Mouse (Mus musculus) midbrain, embryonic 14.5 days (tissue): ENCODE data around the gene Zdhhc18. TPM values are rescaled to one million over a fixed set of nuclear protein-coding genes. Genes with fewer than 3 reads are reported as not detected.

Experiments
- ATAC-seq: fragments of 200-750 bp; cut with Nextera tagmentation; 2 replicates; pipeline ENCODE4 v1.8.0; 2017; ENCODE audit warnings: moderate number of reproducible peaks, moderate library complexity; ENCODE audit not compliant: low FRiP score, low TSS enrichment
- DNase-seq: peaks from one replicate; pipeline ENCODE4 v3.0.0-alpha.2; 2015
- H3K27ac ChIP-seq: fragments of 300-500 bp; sonication (generic); replicated peaks from 2 replicates; pipeline ENCODE4 v1.5.1; 2014; ENCODE audit warnings: mild to moderate bottlenecking, low read depth, low read length, moderate library complexity
- H3K27me3 ChIP-seq: fragments of 300-500 bp; sonication (generic); 2 replicates; pipeline ENCODE4 v1.6.1; 2014; ENCODE audit warnings: low read length, control low read depth, mixed read lengths; ENCODE audit not compliant: control insufficient read depth, insufficient read depth
- H3K36me3 ChIP-seq: fragments of 300-500 bp; sonication (generic); 2 replicates; pipeline ENCODE4 v1.6.1; 2014; ENCODE audit warnings: low read length, control low read depth; ENCODE audit not compliant: control insufficient read depth, insufficient read depth
- H3K4me1 ChIP-seq: fragments of 300-500 bp; sonication (generic); 2 replicates; pipeline ENCODE4 v1.6.1; 2014; ENCODE audit warnings: mild to moderate bottlenecking, antibody characterized with exemption, low read length, control low read depth; ENCODE audit not compliant: control insufficient read depth, insufficient read depth
- H3K4me2 ChIP-seq: fragments of 300-500 bp; sonication (generic); 2 replicates; pipeline ENCODE4 v1.6.1; 2014; ENCODE audit warnings: mild to moderate bottlenecking, low read length, moderate library complexity
- H3K4me3 ChIP-seq: fragments of 300-500 bp; sonication (generic); replicated peaks from 2 replicates; pipeline ENCODE4 v1.5.1; 2014; ENCODE audit warnings: low read depth, low read length
- H3K9ac ChIP-seq: fragments of 300-500 bp; sonication (generic); replicated peaks from 2 replicates; pipeline ENCODE4 v1.6.1; 2014; ENCODE audit warnings: mild to moderate bottlenecking, low read length, moderate library complexity
- H3K9me3 ChIP-seq: fragments of 300-500 bp; sonication (generic); 2 replicates; pipeline ENCODE4 v1.6.1; 2016; ENCODE audit warnings: low read length, control low read depth, mixed read lengths; ENCODE audit not compliant: control insufficient read depth
- WGBS: fragments of 180-500 bp; shearing (Covaris S2); extraction: QIAGEN DNeasy Blood & Tissue Kit; methylation state at CpG from one replicate; pipeline ENCODE4 v1.1.7; 2014; 5-methylcytosine and 5-hydroxymethylcytosine counted together
- polyA plus RNA-seq: library from polyadenylated mRNA; unstranded; fragments of >200 nt; fragmentation: Nextera tagmentation; extraction: Ambion mirVana; gene quantifications from 2 replicates; pipeline ENCODE4 v1.2.1, GENCODE M21; 2014

The Zdhhc18 gene
- polyA plus RNA-seq, 1 experiment from 2014 or later: 3.8 TPM

DNA sequence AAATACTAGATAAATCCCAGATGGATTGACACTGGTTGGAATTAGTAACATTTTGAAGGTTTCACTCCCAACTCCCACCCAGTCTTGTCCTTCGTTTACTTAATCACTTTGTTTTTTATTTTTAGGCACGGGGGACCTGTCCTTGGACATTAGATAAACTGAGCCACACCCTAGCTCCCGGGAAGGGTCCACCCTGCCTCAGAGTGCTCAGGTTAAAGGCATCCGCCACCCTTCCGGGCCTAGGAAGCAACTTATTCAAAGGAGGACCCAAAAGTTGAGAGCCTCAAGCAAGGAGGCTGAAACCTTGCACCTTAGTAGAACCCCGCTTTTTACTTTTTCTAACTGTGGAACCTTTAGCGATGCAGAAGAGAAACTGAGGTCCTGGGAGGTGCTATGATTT is 50.8 kb downstream of the Zdhhc18 start:
- H3K4me2 ChIP-seq: peak overlapping the region; percentile 73
- no peak for DNase-seq
- peaks cover 10% of the 10 kb centered on the region for H3K36me3 ChIP-seq
- peak overlapping the region; percentile 38 for H3K4me3 ChIP-seq
- peaks cover 5% of the 10 kb centered on the region; the same call in 1 of the 2 replicates for H3K4me1 ChIP-seq
- H3K27me3 ChIP-seq: peaks cover 44% of the 10 kb centered on the region
- no peaks in the 10 kb centered on the region for H3K9me3 ChIP-seq
- no peak overlapping the region; the same call in 1 of the 2 replicates for H3K9ac ChIP-seq
- H3K27ac ChIP-seq: no peak overlapping the region
- no peak for ATAC-seq
- 28% methylated on average over 7 of the region's 7 CpGs for WGBS

GRCm38 (mm10) chr4:133598616-133599015 is 51.3 kb downstream of the Zdhhc18 start:
- WGBS: 53% methylated on average over 4 of the region's 4 CpGs
- DNase-seq: no peak

DNA sequence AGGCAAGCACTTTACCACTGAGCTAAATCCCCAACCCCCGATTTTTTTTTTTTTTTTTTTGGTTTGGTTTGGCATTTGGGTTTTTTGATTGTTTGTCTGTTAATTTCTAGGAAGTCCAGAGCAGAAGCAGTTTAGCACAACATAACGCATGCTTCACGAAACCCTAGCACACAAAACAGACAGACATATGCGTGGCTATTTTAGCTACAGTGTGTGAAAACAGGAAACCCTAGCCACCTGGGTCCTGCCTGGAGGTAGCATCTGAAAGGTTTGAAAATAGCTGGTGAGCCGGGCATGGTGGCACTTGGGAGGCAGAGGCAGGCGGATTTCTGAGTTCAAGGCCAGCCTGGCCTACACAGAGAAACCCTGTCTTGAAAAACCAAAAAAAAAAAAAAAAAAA is 53.9 kb downstream of the Zdhhc18 start:
- no peak overlapping the region for H3K4me2 ChIP-seq
- peaks cover 17% of the 10 kb centered on the region for H3K36me3 ChIP-seq
- peaks cover 28% of the 10 kb centered on the region for H3K27me3 ChIP-seq
- ATAC-seq (no peak), DNase-seq (no peak)
- H3K4me3 ChIP-seq: no peak overlapping the region
- no peaks in the 10 kb centered on the region for H3K9me3 ChIP-seq
- 87% methylated on average over 6 of the region's 6 CpGs for WGBS
- no peak overlapping the region for H3K27ac ChIP-seq
- H3K9ac ChIP-seq: no peak overlapping the region
- peaks cover 5% of the 10 kb centered on the region; the same call in 1 of the 2 replicates for H3K4me1 ChIP-seq

More at GRCm38 (mm10) chr4:133598616-133599015, 51.3 kb downstream of the Zdhhc18 start:
- H3K27me3 ChIP-seq: peaks cover 44% of the 10 kb centered on the region
- ATAC-seq: no peak
- peaks cover 6% of the 10 kb centered on the region for H3K36me3 ChIP-seq
- H3K27ac ChIP-seq: no peak overlapping the region
- no peaks in the 10 kb centered on the region for H3K9me3 ChIP-seq
- H3K4me2 ChIP-seq: no peak overlapping the region
- no peak overlapping the region for H3K9ac ChIP-seq
- H3K4me1 ChIP-seq: peaks cover 5% of the 10 kb centered on the region; the same call in 1 of the 2 replicates
- H3K4me3 ChIP-seq: no peak overlapping the region

- no peak for ATAC-seq
- Histone ChIP-seq H3K36me3 (peaks cover 23% of the 10 kb centered on the region), H3K4me1 (peaks cover 5% of the 10 kb centered on the region; the same call in 1 of the 2 replicates), H3K4me3 (no peak overlapping the region), H3K27me3 (peaks cover 28% of the 10 kb centered on the region), H3K4me2 (no peak overlapping the region), H3K9me3 (no peaks in the 10 kb centered on the region), H3K9ac (no peak overlapping the region), H3K27ac (no peak overlapping the region)
- no peak for DNase-seq
- WGBS: 79% methylated on average over 7 of the region's 7 CpGs
Measured at GRCm38 (mm10) chr4:133595538-133595937, 54.4 kb downstream of the Zdhhc18 start.

- DNase-seq (peak; percentile 84), ATAC-seq (no peak)
- WGBS: 34% methylated on average over 7 of the region's 7 CpGs
- no peak overlapping the region for H3K27ac ChIP-seq
- no peaks in the 10 kb centered on the region for H3K4me1 ChIP-seq
- peaks cover 52% of the 10 kb centered on the region for H3K36me3 ChIP-seq
- H3K27me3 ChIP-seq: no peaks in the 10 kb centered on the region
- no peak overlapping the region for H3K4me3 ChIP-seq
- H3K9ac ChIP-seq: no peak overlapping the region
- no peaks in the 10 kb centered on the region for H3K9me3 ChIP-seq
- no peak overlapping the region for H3K4me2 ChIP-seq
Measured at GRCm38 (mm10) chr4:133592570-133592969, 57.4 kb downstream of the Zdhhc18 start.

- peak; percentile 76 for ATAC-seq
- Histone ChIP-seq H3K9ac (peak within 1 kb of the TSS; percentile 80), H3K36me3 (peaks cover 67% of the 10 kb centered on the region), H3K9me3 (no peaks in the 10 kb centered on the region), H3K27ac (peak within 1 kb of the TSS; percentile 82), H3K27me3 (no peaks in the 10 kb centered on the region), H3K4me1 (peaks cover 9% of the 10 kb centered on the region), H3K4me3 (peak within 1 kb of the TSS; percentile 88), H3K4me2 (peak within 1 kb of the TSS; percentile 99)
- peak; percentile 92 for DNase-seq
- 2% methylated on average over 65 of the region's 65 CpGs for WGBS
Measured at GRCm38 (mm10) chr4:133584059-133584951, 65.6 kb downstream of the Zdhhc18 start, which contains the start of gene Gpn2. Gpn2 (plus strand) TSS chr4:133584362.

- DNase-seq: no peak
- no peak for ATAC-seq
- H3K4me3 ChIP-seq: peak overlapping the region; percentile 88
- no peaks in the 10 kb centered on the region for H3K27me3 ChIP-seq
- H3K9ac ChIP-seq: peak overlapping the region; percentile 80
- no peaks in the 10 kb centered on the region for H3K9me3 ChIP-seq
- peaks cover 9% of the 10 kb centered on the region for H3K4me1 ChIP-seq
- H3K27ac ChIP-seq: peak overlapping the region; percentile 82
- H3K36me3 ChIP-seq: peaks cover 67% of the 10 kb centered on the region
- 66% methylated on average over 6 of the region's 6 CpGs for WGBS
- H3K4me2 ChIP-seq: peak overlapping the region; percentile 99
Measured at GRCm38 (mm10) chr4:133583690-133584058, 66.3 kb downstream of the Zdhhc18 start.

- WGBS: 64% methylated on average over 12 of the region's 12 CpGs
- no peaks in the 10 kb centered on the region for H3K9me3 ChIP-seq
Measured at GRCm38 (mm10) chr4:133577983-133578382, 72.0 kb downstream of the Zdhhc18 start.

More at GRCm38 (mm10) chr4:133577983-133578382, 72.0 kb downstream of the Zdhhc18 start:
- H3K27ac ChIP-seq: no peak overlapping the region
- H3K9ac ChIP-seq: no peak overlapping the region
- no peak overlapping the region for H3K4me3 ChIP-seq
- peaks cover 7% of the 10 kb centered on the region for H3K4me1 ChIP-seq
- ATAC-seq (no peak), DNase-seq (no peak)
- H3K36me3 ChIP-seq: peaks cover 47% of the 10 kb centered on the region
- H3K27me3 ChIP-seq: no peaks in the 10 kb centered on the region
- no peak overlapping the region for H3K4me2 ChIP-seq
